Mouse (Mus musculus): Measurements from ENCODE around the gene Btg1-ps1.
"Not testable (repeated sequence)": the region's sequence is repeated elsewhere in the genome, so short reads cannot be mapped to it uniquely, and the experiment has no call there.

Gene Btg1-ps1

DNA sequence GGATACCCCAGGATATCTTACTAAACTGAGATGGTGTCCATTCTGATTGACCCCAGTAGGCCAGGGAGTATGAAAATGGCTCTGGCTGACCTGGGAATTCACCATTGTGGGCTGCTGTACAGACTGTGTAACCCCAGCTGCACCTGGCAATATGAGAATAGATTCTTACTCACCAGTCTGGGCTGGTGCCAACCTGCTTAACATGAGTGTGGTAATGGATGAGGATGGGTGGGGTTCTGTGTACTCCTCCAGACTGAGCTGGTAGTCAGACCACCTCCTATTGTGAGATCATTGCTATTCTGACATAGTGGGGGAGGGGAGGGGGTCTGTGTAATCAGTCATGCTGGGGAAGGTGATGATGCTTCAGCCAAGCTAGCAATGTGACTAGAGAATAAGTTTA, at the start of gene Btg1-ps1:
Btg1-ps1 (minus strand) TSS at position 219 of the 400 bp plus-strand sequence.
- not testable (repeated sequence) for DNase-seq (ENCODE audit: low spot score in 2 of 2)

DNA sequence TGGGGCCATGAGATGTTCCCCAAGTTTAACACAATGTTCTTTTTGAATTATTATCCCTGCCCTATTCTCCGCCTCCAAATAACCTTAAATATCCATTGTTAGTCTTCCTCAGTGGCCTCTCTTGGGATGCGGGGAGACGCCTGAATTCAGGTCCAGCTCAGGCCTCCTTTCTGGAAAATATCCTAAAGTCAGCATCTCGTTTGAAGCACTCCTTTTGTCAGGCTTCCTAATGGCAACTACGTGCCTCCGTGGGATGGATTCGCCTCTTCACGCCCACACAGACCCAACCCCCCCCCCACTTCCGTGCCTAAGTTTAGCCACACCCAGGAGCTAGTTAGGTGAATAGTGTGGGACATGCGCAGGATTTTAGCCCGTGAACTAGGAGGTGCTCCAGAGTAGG, 47.6 kb upstream of the Btg1-ps1 start, which contains the start of gene Rhox10:
Rhox10 (plus strand) TSS at position 301 of the 400 bp plus-strand sequence.
- DNase-seq (ENCODE audit: low spot score in 2 of 2), result no peak

DNA sequence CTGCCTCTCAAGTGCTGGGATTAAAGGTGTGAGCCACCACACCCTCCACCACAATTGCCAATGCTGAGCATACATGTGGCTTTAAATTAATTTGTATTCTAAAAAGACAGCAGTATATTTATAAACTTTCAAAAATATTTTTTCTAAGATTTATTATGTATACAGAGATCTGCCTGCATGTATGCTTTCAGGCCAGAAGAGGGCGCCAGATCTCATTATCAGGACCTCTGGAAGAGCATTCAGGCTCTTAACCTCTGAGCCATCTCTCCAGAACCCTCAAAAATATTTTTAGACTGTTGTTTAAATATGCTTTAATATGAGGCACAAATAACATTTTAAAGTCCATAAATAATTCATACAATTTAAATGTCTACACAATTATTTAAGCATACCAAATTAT, 42.9 kb upstream of the Btg1-ps1 start:
- DNase-seq (ENCODE audit: low spot score in 2 of 2), result no peak

DNA sequence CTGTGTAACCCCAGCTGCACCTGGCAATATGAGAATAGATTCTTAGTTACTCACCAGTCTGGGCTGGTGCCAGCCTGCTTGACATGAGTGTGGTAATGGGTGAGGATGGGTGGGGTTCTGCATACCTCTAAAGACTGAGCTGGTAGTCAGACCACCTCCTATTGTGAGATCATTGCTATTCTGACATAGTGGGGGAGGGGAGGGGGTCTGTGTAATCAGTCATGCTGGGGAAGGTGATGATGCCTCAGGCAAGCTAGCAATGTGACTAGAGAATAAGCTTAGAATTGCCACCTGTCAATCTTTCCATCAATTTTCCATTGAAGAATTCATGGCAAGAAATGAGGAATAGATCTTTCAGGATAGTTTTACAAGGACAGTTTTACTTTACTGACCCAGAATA, 24.4 kb upstream of the Btg1-ps1 start, which contains the start of gene Btg1-ps2:
Btg1-ps2 (minus strand) TSS at position 101 of the 400 bp plus-strand sequence.
- not testable (repeated sequence) for DNase-seq (ENCODE audit: low spot score in 2 of 2)

DNA sequence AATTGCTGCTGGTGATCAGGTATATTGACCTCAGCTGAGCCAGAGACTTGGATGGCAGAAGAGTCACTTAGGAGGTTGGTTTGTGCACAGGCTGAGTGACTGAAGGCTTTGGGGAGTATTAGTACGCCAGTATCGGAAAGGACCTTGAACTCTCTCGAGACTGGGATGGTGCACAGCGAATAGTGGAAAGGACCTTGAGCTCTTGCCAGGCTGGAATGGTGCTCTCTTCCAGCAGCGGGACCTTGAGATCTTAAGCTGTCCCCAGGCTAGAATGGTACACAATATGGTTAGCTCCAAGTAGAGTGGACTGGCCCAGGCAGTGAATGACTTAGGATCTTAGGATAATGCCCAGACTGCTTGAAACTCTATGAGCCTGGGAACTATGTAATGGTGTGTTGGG, 21.1 kb upstream of the Btg1-ps1 start:
- no peak for DNase-seq (ENCODE audit: low spot score in 2 of 2)

DNA sequence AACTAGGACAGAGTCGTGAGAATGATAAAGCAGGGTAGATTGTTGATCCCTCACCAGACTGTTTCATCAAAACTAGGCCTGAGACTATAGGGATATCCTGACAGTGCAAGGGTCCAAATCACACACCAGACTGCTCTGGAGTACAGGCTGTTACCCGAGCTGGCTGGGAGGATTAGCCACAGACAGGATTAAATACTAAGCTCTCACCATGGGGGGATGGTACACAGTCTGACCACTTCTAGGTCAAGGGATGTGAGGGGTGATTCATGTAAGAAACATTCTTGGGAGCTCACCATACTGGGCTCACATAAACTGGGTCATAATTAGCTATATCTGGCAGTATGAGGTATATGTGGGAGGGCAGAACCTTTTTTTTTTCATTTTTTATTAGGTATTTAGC, 15.2 kb upstream of the Btg1-ps1 start:
- DNase-seq (ENCODE audit: low spot score in 2 of 2), result no peak

DNA sequence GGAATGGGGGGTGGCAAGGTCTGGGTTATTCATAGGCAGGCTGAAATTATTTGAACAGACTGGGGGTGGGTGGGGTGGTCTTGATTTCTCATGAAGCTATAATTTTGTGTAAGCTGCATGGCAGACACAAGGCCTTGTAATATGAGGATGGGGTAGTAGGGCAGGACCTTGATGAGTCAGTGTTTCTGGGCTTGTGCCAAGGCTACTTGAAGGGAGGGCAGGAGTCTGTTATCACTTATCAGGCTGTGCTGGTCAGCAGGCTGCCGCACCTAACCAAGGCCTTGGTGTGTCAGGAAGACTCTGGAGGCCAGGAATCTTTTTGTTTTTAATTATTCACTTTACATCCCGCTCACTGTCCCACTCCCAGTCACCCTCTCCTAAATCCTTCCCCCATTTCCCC, 9.9 kb downstream of the Btg1-ps1 start:
- DNase-seq (ENCODE audit: low spot score in 2 of 2), result no peak
